Mouse (Mus musculus) ES-E14 (cell line): ENCODE data around the gene Rragd. TPM values are rescaled to one million over a fixed set of nuclear protein-coding genes. Genes with fewer than 3 reads are reported as not detected.

Source experiments
- DNase-seq: peaks from one replicate; pipeline ENCODE4 v3.0.0-alpha.2; 2013; ENCODE audit warnings: low read depth, low spot score
- H3K27ac ChIP-seq: 2 replicates; pipeline ENCODE4 v1.5.1; 2012; ENCODE audit warnings: low read depth, mild to moderate bottlenecking, low read length, moderate library complexity, mixed read lengths; ENCODE audit not compliant: poor library complexity, insufficient read depth, severe bottlenecking
- H3K36me3 ChIP-seq: 2 replicates; pipeline ENCODE4 v1.6.1; 2012; ENCODE audit warnings: mild to moderate bottlenecking, low read length, moderate library complexity, mixed read lengths; ENCODE audit not compliant: control insufficient read depth, poor library complexity, insufficient read depth, severe bottlenecking
- H3K4me1 ChIP-seq, 2 experiments: fragments of 150-350 bp in 1 of 2; sonication (generic) in 1 of 2; 2 replicates each; pipeline ENCODE4 v1.6.1; 2012; ENCODE audit warnings: low read length in 2 of 2, mild to moderate bottlenecking in 1 of 2, mixed read lengths in 1 of 2; ENCODE audit not compliant: control insufficient read depth in 2 of 2, insufficient read depth in 2 of 2, poor library complexity in 1 of 2
- H3K4me3 ChIP-seq, 2 experiments: fragments of 150-350 bp in 1 of 2; sonication (generic) in 1 of 2; 2 replicates each; pipeline ENCODE4 v1.5.1; 2012; ENCODE audit warnings: low read length in 2 of 2, low read depth in 1 of 2, mild to moderate bottlenecking in 1 of 2, mixed read lengths in 1 of 2; ENCODE audit not compliant: insufficient read depth in 1 of 2, poor library complexity in 1 of 2, severe bottlenecking in 1 of 2
- H3K9ac ChIP-seq: 2 replicates; pipeline ENCODE4 v1.6.1; 2012; ENCODE audit warnings: low read depth, mild to moderate bottlenecking, low read length, mixed read lengths; ENCODE audit not compliant: poor library complexity, insufficient read depth, severe bottlenecking
- H3K9me3 ChIP-seq: fragments of 150-350 bp; sonication (generic); 2 replicates; pipeline ENCODE4 v1.6.1; 2012; ENCODE audit warnings: low read depth, mild to moderate bottlenecking, low read length; ENCODE audit not compliant: control insufficient read depth, insufficient read depth
- CHD2 ChIP-seq: IDR thresholded peaks from 2 replicates; pipeline ENCODE4 v1.6.1; 2014; ENCODE audit warnings: mild to moderate bottlenecking, low read depth, low read length, inconsistent platforms
- HCFC1 ChIP-seq: IDR thresholded peaks from 2 replicates; pipeline ENCODE4 v1.6.1; 2012; ENCODE audit warnings: low read length, inconsistent platforms, borderline replicate concordance; ENCODE audit not compliant: insufficient read depth
- MAFK ChIP-seq: IDR thresholded peaks from 2 replicates; pipeline ENCODE4 v1.6.1; 2014; ENCODE audit warnings: mild to moderate bottlenecking, low read depth, low read length, inconsistent platforms; ENCODE audit not compliant: insufficient read depth
- ZC3H11A ChIP-seq: IDR thresholded peaks from 2 replicates; pipeline ENCODE4 v1.6.1; 2012; ENCODE audit warnings: low read depth, mild to moderate bottlenecking, inconsistent platforms, low read length, borderline replicate concordance
- ZNF384 ChIP-seq: IDR thresholded peaks from 2 replicates; pipeline ENCODE4 v1.6.1; 2012; ENCODE audit warnings: low read depth, low read length, inconsistent platforms
- in situ Hi-C, 2 experiments: fragments of 600-800 bp; cut with MboI; formaldehyde crosslinking; loops; one replicate each; pipeline ENCODE4 v1.15.1; 2025; ENCODE audit warnings: low sequenced_read_pairs in 2 of 2, inconsistent platforms in 1 of 2; ENCODE audit not compliant: unreplicated experiment in 2 of 2
- total RNA-seq: library from RNA; depleted of rRNA; stranded (reverse); fragments of 300-350 nt; gene quantifications from 2 replicates; pipeline ENCODE4 v1.2.3, GENCODE M21; 2012

Gene Rragd
- total RNA-seq, 1 experiment = 14.4 TPM

GRCm38 (mm10) chr4:32940984-32941383 lies 41.9 kb upstream of the Rragd start:
- Histone ChIP-seq H3K9me3 (no peaks in the 10 kb centered on the region), H3K36me3 (no peaks in the 10 kb centered on the region), H3K27ac (no peak overlapping the region; the same call in 1 of the 2 replicates), H3K4me1 (peaks cover 0 to 15% of the 10 kb centered on the region in 2 experiments; a peak in 2 of 4 replicates), H3K4me3 (no peak overlapping the region), H3K9ac (no peak overlapping the region)
- DNase-seq = no peak
- TF ChIP-seq HCFC1 = no peak
- TF ChIP-seq MAFK = no peak
- no peak for TF ChIP-seq ZC3H11A
- no peak for TF ChIP-seq CHD2
- TF ChIP-seq ZNF384 = no peak
- in situ Hi-C loops = no loop called here

GRCm38 (mm10) chr4:32947631-32948030 lies 35.2 kb upstream of the Rragd start:
- Histone ChIP-seq H3K36me3 (no peaks in the 10 kb centered on the region), H3K9ac (no peak overlapping the region; the same call in 1 of the 2 replicates), H3K27ac (no peak overlapping the region; the same call in 1 of the 2 replicates), H3K4me3 (no peak overlapping the region), H3K9me3 (no peaks in the 10 kb centered on the region), H3K4me1 (peaks cover 0 to 15% of the 10 kb centered on the region in 2 experiments; a peak in 2 of 4 replicates)
- TF ChIP-seq ZC3H11A (no peak), ZNF384 (no peak), HCFC1 (no peak), CHD2 (no peak), MAFK (no peak)
- no peak for DNase-seq
- in situ Hi-C loops = no loop called here

GRCm38 (mm10) chr4:32948696-32949095 lies 34.1 kb upstream of the Rragd start:
- TF ChIP-seq CHD2 (no peak), HCFC1 (no peak), ZC3H11A (no peak), MAFK (no peak), ZNF384 (no peak)
- H3K4me1 ChIP-seq = peaks cover 0 to 15% of the 10 kb centered on the region in 2 experiments; a peak in 2 of 4 replicates
- DNase-seq = no peak
- no peak overlapping the region for H3K4me3 ChIP-seq
- no peaks in the 10 kb centered on the region for H3K36me3 ChIP-seq
- H3K9me3 ChIP-seq = no peaks in the 10 kb centered on the region
- H3K27ac ChIP-seq = no peak overlapping the region; the same call in 1 of the 2 replicates
- in situ Hi-C loops = no loop called here
- no peak overlapping the region for H3K9ac ChIP-seq

- DNase-seq = no peak
- Histone ChIP-seq H3K4me3 (peak within 1 kb of the TSS; percentile 76 to 79), H3K4me1 (peaks cover 0 to 16% of the 10 kb centered on the region in 2 experiments; a peak in 2 of 4 replicates), H3K36me3 (no peaks in the 10 kb centered on the region), H3K27ac (no peak within 1 kb of the TSS), H3K9ac (peak within 1 kb of the TSS; percentile 60), H3K9me3 (no peaks in the 10 kb centered on the region)
- in situ Hi-C loops = no loop called here
- peak; percentile 51 for TF ChIP-seq ZC3H11A
- TF ChIP-seq HCFC1 = no peak
- no peak for TF ChIP-seq CHD2
Measured at GRCm38 (mm10) chr4:32950356-32951034, 32.3 kb upstream of the Rragd start, which contains the start of gene Ankrd6. TSS of gene Ankrd6 (minus strand) at chr4:32950841.
